Mouse (Mus musculus) G1E (cell line): ENCODE data around the gene Rfx3. TPM values are rescaled to one million over a fixed set of nuclear protein-coding genes. Genes with fewer than 3 reads are reported as not detected.

Experiments used
- ATAC-seq: 2 replicates; pipeline ENCODE4 v1.8.0; 2016; ENCODE audit warnings: mild to moderate bottlenecking; ENCODE audit not compliant: insufficient number of reproducible peaks, poor library complexity, low FRiP score, severe bottlenecking; ENCODE audit errors: extremely low read depth
- DNase-seq: peaks from one replicate; pipeline ENCODE4 v3.0.0; 2012; ENCODE audit warnings: low spot score
- H3K27me3 ChIP-seq: 2 replicates; pipeline ENCODE4 v1.6.1; 2012; ENCODE audit warnings: mild to moderate bottlenecking, low read length, inconsistent platforms; ENCODE audit not compliant: insufficient read depth
- H3K36me3 ChIP-seq: replicated peaks from 2 replicates; pipeline ENCODE3; 2012; ENCODE audit warnings: mild to moderate bottlenecking, inconsistent platforms
- H3K4me1 ChIP-seq: 2 replicates; pipeline ENCODE4 v1.6.1; 2012; ENCODE audit warnings: low read depth, low read length, inconsistent platforms, mixed read lengths; ENCODE audit not compliant: insufficient read depth
- H3K4me3 ChIP-seq: 2 replicates; pipeline ENCODE4 v1.5.1; 2012; ENCODE audit warnings: low read depth, mild to moderate bottlenecking, inconsistent platforms, low read length, moderate library complexity, mixed read lengths
- H3K9me3 ChIP-seq: replicated peaks from 2 replicates; pipeline ENCODE4 v1.6.1; 2012; ENCODE audit warnings: inconsistent platforms
- CTCF ChIP-seq: IDR thresholded peaks from 2 replicates; pipeline ENCODE4 v1.5.1; 2012; ENCODE audit warnings: low read depth, low read length, inconsistent platforms, mixed read lengths
- GATA1 ChIP-seq: IDR thresholded peaks from 2 replicates; pipeline ENCODE4 v1.6.1; 2012; ENCODE audit warnings: borderline replicate concordance, low read length, inconsistent platforms, mixed read lengths
- GATA2 ChIP-seq: IDR thresholded peaks from 2 replicates; pipeline ENCODE4 v1.6.1; 2012; ENCODE audit warnings: low read depth, low read length, inconsistent platforms, borderline replicate concordance
- POLR2AphosphoS5 ChIP-seq: IDR thresholded peaks from 2 replicates; pipeline ENCODE4 v1.6.1; 2012; ENCODE audit warnings: low read depth, low read length, inconsistent platforms; ENCODE audit not compliant: insufficient replicate concordance
- TAL1 ChIP-seq: conservative IDR thresholded peaks from 2 replicates; pipeline ENCODE4 v1.6.1; 2012; ENCODE audit warnings: low read depth, low read length, inconsistent platforms, mixed read lengths
- polyA plus RNA-seq: library from polyadenylated mRNA; stranded (reverse); fragments of >175 nt; gene quantifications from 2 replicates; pipeline ENCODE4 v1.2.3, GENCODE M21; 2012
- total RNA-seq, 2 experiments: library from RNA; stranded (forward) in 1 of 2; stranded (reverse) in 1 of 2; fragments of 200-1000 nt in 1 of 2; fragments of >200 nt in 1 of 2; fragmentation: Nextera tagmentation in 1 of 2; gene quantifications; 2 replicates each; pipeline ENCODE4 v1.2.3; 2014 to 2017

Gene Rfx3
- total and polyA plus RNA-seq, 3 experiments: 0.50 to 13.7 (median 3.8) TPM

DNA sequence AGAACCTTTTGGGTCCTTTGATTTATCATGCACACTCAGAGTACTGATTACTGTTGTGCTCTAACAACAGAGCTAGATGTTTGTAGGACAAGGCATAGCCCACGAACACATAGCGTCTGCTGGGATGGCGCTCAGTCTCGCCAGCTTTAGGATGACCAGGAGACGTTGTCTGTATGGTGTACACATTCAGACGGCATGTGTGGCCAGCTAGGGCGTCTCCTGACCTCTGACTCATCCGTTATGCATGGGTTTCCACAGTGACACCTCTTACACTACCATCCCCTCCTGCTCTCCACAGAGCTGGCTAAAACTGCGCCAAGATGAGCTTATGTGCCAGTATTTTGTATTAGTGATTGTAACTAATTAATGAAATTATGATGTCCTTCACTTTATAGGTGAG lies 108.4 kb downstream of the Rfx3 start:
- ATAC-seq: no peak
- H3K4me3 ChIP-seq: no peak overlapping the region

DNA sequence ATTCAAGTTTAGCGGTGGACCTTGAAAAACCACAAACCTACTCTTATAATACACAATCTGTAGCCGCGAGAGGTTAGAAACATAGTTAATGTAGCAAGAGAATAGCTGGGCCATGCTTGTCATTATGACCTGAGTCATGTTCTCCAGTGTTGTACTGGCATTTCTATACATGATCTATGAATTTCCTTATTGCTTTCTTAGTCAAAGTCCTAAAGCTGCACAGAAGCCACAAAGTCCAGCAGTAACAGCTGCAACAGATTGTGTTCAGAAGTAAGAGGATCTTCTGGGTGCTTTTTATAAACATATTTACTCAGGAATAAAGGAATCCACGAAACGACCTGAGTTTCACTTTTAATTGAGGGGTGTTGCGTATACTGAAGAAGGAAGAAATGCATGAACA lies 109.3 kb downstream of the Rfx3 start:
- H3K27me3 ChIP-seq: no peaks in the 10 kb centered on the region
- ATAC-seq (no peak), DNase-seq (no peak)
- H3K9me3 ChIP-seq: no peaks in the 10 kb centered on the region
- TF ChIP-seq CTCF (no peak), GATA1 (no peak), TAL1 (no peak), GATA2 (no peak), POLR2AphosphoS5 (no peak)
- peaks cover 18% of the 10 kb centered on the region for H3K4me1 ChIP-seq
- no peak overlapping the region for H3K4me3 ChIP-seq
- peaks cover 5% of the 10 kb centered on the region for H3K36me3 ChIP-seq

More for the DNA sequence above, 108.4 kb downstream of the Rfx3 start:
- Histone ChIP-seq H3K4me1 (peaks cover 24% of the 10 kb centered on the region), H3K36me3 (peaks cover 5% of the 10 kb centered on the region), H3K27me3 (no peaks in the 10 kb centered on the region), H3K9me3 (no peaks in the 10 kb centered on the region)
- DNase-seq: no peak
- no peak for TF ChIP-seq CTCF
- TF ChIP-seq TAL1: no peak
- TF ChIP-seq GATA1: no peak
- no peak for TF ChIP-seq GATA2
- TF ChIP-seq POLR2AphosphoS5: no peak

GRCm38 (mm10) chr19:27884520-27884919 lies 126.4 kb downstream of the Rfx3 start:
- ATAC-seq (no peak; the same call in 1 of the 2 replicates), DNase-seq (no peak)
- Histone ChIP-seq H3K36me3 (no peaks in the 10 kb centered on the region), H3K27me3 (no peaks in the 10 kb centered on the region), H3K4me3 (no peak overlapping the region), H3K4me1 (peaks cover 5% of the 10 kb centered on the region; the same call in 1 of the 2 replicates), H3K9me3 (no peaks in the 10 kb centered on the region)
- TF ChIP-seq GATA1 (no peak), POLR2AphosphoS5 (no peak), GATA2 (no peak), TAL1 (no peak), CTCF (no peak)

- no peak for DNase-seq
- no peak overlapping the region for H3K4me3 ChIP-seq
- no peaks in the 10 kb centered on the region for H3K36me3 ChIP-seq
- H3K4me1 ChIP-seq: no peaks in the 10 kb centered on the region
- ATAC-seq: no peak
- no peaks in the 10 kb centered on the region for H3K9me3 ChIP-seq
- TF ChIP-seq CTCF (no peak), GATA2 (no peak), GATA1 (no peak), TAL1 (no peak), POLR2AphosphoS5 (no peak)
- H3K27me3 ChIP-seq: no peaks in the 10 kb centered on the region
Measured at GRCm38 (mm10) chr19:27877429-27877828, 133.5 kb downstream of the Rfx3 start.

GRCm38 (mm10) chr19:27870794-27871193 lies 140.2 kb downstream of the Rfx3 start:
- Histone ChIP-seq H3K27me3 (no peaks in the 10 kb centered on the region), H3K9me3 (no peaks in the 10 kb centered on the region), H3K4me3 (no peak overlapping the region), H3K4me1 (no peaks in the 10 kb centered on the region), H3K36me3 (no peaks in the 10 kb centered on the region)
- DNase-seq: no peak
- no peak for ATAC-seq
- TF ChIP-seq GATA1: no peak
- TF ChIP-seq TAL1: no peak
- TF ChIP-seq POLR2AphosphoS5: no peak
- TF ChIP-seq GATA2: no peak
- no peak for TF ChIP-seq CTCF

GRCm38 (mm10) chr19:27859641-27860040 lies 151.3 kb downstream of the Rfx3 start:
- H3K9me3 ChIP-seq: no peaks in the 10 kb centered on the region
- H3K4me1 ChIP-seq: no peaks in the 10 kb centered on the region
- no peak for DNase-seq
- H3K4me3 ChIP-seq: no peak overlapping the region
- H3K27me3 ChIP-seq: no peaks in the 10 kb centered on the region
- TF ChIP-seq POLR2AphosphoS5 (no peak), GATA1 (no peak), CTCF (no peak), TAL1 (no peak), GATA2 (no peak)
- ATAC-seq: no peak
- no peaks in the 10 kb centered on the region for H3K36me3 ChIP-seq

DNA sequence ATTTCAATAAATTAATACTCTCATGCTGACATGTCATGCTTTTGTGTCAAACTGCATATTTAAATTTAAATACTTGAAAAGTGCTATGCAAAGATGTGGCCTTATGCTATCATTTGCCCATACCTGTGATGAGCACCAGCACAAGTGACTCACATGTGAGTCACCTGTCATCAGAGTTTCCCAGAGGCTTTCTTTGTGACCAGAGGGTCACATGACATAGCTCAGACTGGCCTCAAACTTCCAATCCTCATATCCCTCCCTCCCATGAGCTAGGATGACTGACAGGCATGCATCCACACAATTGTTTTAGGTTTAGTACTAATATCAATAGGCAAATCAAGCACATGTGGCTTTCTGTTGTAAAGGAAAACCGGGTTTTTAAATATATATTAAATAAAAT lies 162.0 kb downstream of the Rfx3 start:
- ATAC-seq (no peak), DNase-seq (no peak)
- Histone ChIP-seq H3K4me3 (no peak overlapping the region), H3K9me3 (no peaks in the 10 kb centered on the region), H3K27me3 (no peaks in the 10 kb centered on the region), H3K4me1 (no peaks in the 10 kb centered on the region), H3K36me3 (peaks cover 2% of the 10 kb centered on the region)
- TF ChIP-seq POLR2AphosphoS5 (no peak), GATA1 (no peak), TAL1 (no peak), CTCF (no peak), GATA2 (no peak)
